Mouse (Mus musculus): ENCODE data around the gene Gmds.
A peak's percentile ranks its signal among the peaks of the same experiment; 100 is the strongest.

Gmds gene

GRCm38 (mm10) chr13:32338513-32339365 lies at the start of gene Gmds:
TSS of gene Gmds (minus strand) at chr13:32338740.
- DNase-seq (ENCODE audit: low spot score): peak; percentile 85

- DNase-seq (ENCODE audit: low spot score): peak; percentile 18
Observed at GRCm38 (mm10) chr13:32385421-32386092, 47.0 kb upstream of the Gmds start.

DNA sequence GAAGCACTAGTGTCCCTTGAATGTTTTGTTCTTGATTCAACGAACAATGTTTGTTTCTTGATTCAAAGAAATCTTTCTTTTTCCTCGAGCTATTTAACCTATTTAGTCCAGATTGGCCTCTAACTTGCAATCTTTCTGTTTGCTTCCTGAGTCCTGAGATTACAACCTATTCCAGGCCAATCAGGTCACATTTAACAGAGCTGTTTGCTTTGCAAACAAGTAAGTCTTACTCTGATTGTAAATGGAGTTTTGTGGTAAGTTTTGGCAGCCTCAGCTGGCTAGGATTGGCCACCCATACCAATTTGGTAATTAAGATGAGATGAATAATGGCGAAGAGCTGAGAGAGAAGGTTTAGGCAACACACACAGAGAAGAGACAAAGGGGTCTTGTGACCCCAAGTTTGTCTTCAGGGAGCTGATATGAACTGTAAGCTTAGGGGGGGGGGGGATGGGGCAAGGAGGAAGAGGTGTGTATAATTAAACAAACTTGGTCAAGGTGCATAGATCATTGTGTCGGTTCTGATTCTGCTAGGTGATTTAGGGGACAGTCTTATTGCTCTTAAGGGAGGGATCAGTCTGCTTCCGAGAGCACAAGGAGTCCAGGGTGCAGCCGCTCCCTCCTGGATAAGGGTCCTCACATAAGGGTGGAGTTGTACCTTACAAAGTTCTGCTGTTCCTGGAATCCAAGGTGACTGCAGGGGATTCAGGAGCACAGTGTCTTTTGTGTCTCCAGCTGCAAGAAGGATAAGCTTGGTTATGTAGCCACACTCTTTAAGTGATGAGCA lies 43.9 kb upstream of the Gmds start:
- DNase-seq (ENCODE audit: low spot score): no peak

- no peak for DNase-seq (ENCODE audit: low spot score)
Observed at GRCm38 (mm10) chr13:32378634-32379033, 40.1 kb upstream of the Gmds start.

DNA sequence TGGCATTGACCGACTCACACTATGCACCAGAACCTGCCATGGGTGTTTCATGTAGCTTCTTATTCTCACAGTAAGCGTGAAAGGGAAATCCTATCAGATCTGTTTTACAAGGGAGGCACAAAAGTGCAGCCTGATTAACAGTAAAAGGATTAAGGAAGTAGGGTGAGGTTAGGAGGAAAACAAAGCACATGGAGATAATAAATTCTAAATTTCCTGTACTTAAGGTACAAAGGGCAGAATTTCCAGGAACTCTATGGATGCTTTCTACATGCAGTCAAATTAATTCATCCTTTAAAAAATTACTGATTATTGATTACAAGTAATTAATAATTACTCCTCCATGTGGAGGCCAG lies 34.0 kb upstream of the Gmds start:
- no peak for DNase-seq (ENCODE audit: low spot score)

- no peak for DNase-seq (ENCODE audit: low spot score)
Observed at GRCm38 (mm10) chr13:32371874-32372530, 33.5 kb upstream of the Gmds start.

GRCm38 (mm10) chr13:32370751-32371150 lies 32.2 kb upstream of the Gmds start:
- DNase-seq (ENCODE audit: low spot score): peak; percentile 16

DNA sequence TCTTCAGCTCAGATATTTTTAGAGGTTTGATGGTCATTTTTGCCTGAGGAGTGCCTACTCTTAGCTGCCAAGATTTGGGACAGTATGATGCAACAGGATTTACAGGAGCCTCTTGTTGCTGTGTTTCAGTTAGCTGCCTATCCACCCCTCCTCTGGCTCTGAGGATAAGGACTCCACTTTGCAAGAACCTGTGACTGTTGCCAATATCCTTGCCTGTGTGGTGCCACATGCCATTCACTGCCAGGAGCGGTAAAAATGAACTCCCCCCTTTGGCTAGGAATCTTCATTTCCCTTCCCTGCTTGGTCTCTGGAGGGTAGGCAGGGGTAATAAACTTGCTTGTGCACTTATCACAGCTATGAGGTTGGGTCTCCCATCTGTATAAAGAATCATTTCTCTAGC lies 31.6 kb upstream of the Gmds start:
- DNase-seq (ENCODE audit: low spot score): peak; percentile 64

GRCm38 (mm10) chr13:32337735-32338512 lies 616 bp downstream of the Gmds start:
- peak; percentile 28 for DNase-seq (ENCODE audit: low spot score)

- DNase-seq (ENCODE audit: low spot score): no peak
Observed at GRCm38 (mm10) chr13:32318309-32318708, 20.2 kb downstream of the Gmds start.

GRCm38 (mm10) chr13:32317354-32317753 lies 21.2 kb downstream of the Gmds start:
- no peak for DNase-seq (ENCODE audit: low spot score)

DNA sequence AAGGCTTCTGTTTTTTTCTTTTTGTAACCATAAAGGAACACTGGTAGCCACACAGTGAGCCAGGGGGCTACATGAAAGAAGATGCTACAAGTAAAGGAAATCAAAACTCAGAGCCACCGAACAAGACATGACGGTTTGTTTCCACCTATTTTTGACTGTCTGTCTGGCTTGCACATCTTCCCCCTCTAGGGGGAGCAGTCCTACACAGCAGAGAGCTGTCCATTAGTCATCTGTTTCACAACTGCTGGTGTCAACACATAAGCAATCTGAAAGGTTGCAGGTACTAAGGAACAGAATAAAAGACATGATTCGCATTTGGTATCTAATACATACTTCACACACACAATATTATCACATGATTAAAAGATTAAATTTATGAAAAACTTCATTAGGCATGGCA lies 25.9 kb downstream of the Gmds start:
- DNase-seq (ENCODE audit: low spot score): peak; percentile 70

DNA sequence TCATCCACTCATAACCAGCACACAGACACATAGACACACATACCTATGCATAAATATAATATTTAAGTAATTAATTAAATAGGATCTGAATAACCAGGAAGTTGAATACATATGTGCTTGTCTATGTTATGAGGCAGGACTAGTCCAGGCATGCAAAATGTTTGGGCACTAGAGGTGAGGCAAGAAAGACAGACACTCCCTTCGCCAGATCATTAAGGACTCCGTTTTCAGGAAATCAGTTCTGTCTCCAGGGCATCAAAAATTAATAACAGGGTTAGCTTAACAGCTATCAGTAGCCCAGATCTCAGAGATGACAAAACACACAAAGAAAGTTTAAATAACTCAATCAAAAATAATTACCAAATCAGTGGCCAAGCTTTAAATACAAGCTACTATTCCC lies 27.1 kb downstream of the Gmds start:
- DNase-seq (ENCODE audit: low spot score): no peak

- no peak for DNase-seq (ENCODE audit: low spot score)
Observed at GRCm38 (mm10) chr13:32298456-32298855, 40.1 kb downstream of the Gmds start.

DNA sequence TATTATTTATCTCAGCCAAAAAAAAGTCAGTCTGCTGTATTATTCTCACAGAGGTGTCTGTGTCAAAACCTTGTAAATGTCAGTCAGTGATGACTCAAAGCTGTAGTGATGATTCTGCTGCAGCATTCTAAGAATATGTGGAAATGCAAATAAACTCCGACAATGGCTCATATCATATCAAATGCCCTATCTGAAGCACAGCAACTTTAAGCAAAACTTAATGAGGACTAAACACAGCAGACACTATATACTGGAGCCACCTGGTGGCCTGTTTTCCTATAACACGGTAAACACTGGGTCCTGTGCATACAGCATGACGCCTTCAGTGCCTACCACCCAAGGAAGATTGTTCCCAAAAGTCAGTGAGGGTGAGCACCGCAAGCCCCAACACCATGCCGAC lies 41.1 kb downstream of the Gmds start:
- DNase-seq (ENCODE audit: low spot score): peak; percentile 56

DNA sequence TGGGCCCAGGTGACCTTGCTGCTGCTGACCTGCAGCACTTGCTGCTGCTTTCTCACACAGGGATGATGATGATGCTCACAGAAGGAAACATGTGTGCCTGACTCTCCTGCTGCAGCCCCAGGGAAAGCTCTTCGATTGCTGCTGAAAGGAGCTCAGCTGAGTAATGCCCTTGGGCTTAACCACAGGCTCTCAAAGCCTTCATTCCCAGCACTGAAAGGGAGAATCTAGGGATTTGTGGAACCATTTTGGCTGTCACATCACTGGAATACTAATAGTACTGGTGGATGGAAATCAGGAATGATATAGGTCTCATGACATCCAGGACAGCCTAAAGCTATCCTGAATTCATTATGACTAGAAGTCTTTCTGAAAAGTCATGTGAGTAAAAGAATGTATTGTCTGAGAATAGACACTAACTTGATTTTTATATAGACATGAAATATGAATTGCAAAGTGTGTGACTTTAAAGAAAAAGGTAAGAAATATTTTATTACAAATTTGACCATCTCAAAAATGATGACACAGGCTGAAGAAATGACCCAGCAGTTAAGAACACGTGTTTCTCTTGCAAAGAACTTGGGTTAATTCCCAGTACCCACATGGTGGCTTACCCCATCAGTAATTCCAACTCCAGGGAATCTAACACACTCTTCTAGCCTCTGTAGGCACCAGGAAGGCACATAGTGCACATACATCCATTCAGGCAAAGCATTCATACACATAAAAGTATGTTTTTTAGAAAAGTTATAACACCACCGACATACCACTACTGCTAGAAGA lies 43.9 kb downstream of the Gmds start:
- DNase-seq (ENCODE audit: low spot score): peak; percentile 66

DNA sequence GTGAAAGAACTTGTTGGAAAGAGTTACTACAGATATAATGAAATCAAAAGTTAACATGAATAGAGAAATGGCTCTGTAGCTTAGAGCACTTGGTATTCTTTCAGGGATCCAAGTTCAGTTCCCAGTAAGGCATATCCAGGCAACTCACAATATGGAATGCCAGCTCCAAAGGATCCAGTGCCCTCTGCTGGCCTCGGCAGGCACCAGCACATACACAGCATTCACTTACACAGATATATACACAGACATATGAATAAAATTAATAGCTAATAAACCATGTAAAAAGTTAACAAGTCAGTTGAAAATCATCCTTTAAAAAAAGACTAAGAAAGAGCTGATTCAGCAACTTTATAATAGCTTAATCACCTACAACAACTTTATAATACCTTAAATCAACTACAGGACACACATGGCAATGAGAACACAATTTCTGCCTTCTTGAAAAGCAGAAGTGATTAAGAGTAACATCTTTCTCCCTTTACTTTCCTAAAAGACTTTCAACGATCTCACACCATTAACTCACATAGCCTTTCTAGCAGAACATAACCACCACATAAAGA lies 65.5 kb downstream of the Gmds start:
- no peak for DNase-seq (ENCODE audit: low spot score)

- no peak for DNase-seq (ENCODE audit: low spot score)
Observed at GRCm38 (mm10) chr13:32269757-32270156, 68.8 kb downstream of the Gmds start.

DNA sequence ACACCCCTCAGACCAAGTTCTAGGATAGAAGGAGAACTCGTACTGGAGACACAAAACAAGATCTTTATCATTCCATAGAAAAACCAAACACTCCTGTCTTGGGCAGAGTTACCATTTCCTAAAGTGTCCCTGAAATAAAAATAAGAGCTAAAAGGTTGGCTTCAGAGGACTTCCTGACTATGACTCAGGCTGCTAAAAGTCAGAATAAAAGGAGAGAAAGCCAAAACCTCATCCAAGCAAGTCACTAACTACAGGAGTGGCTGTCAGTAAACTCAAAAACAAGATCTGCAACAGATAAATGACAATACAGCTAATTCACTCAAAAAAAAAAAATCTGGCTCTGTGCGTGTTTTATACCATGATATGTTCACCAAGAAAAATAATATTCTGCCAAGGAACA lies 69.3 kb downstream of the Gmds start:
- DNase-seq (ENCODE audit: low spot score): no peak

GRCm38 (mm10) chr13:32268284-32268683 lies 70.3 kb downstream of the Gmds start:
- DNase-seq (ENCODE audit: low spot score): no peak

Data from adipocyte (in vitro differentiated cells).